Mouse (Mus musculus): Measurements from ENCODE around the gene Plekhg5. TPM values are rescaled to one million over a fixed set of nuclear protein-coding genes. Genes with fewer than 3 reads are reported as not detected.

Plekhg5 gene
- total RNA-seq, 2 experiments from 2014 or later = 14.7 to 22.0 TPM

DNA sequence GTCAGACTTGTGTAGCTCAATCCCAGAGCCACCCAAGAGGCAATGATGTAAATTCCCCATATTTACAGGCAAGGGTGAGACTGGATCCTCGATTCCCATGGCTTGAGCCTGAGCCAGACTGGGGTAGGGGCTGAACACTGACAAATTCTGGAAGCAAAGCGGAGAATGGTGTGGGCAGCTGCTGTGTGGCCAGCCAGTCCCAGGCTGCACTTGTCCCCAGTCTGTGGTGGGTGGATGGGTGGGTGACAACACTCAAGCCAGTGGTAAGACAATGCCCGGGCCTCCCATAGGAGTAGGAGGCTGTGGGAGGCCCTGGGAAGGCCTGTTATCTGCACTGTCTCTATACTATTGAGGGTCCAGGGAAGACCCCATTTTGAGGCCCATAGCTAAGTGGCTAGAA lies 3.1 kb upstream of the Plekhg5 start:
- no peak for DNase-seq

- DNase-seq = no peak
Observed at GRCm38 (mm10) chr4:152070494-152071396, 1.6 kb upstream of the Plekhg5 start.

GRCm38 (mm10) chr4:152072655-152073054 lies 357 bp downstream of the Plekhg5 start:
- no peak for DNase-seq

DNA sequence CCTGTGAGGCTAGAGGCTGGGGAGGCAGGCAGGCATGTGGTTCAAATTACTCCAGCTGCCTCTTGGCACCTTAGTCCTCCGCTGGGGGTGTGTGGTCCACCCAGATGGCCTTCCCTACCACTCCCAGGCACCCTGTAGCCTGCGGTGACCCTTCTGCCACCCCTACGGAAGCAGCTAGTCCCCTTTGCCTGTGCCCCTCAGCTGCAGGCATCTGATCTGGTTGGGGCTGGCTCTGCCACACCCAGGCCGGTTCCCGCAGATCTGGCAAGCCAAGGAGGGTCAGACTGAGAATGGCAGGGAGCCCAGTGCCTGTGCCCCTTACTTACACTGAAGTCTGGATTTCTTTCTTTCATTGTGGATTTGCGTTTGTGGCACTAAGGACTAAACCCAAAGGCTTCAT lies 1.4 kb downstream of the Plekhg5 start:
- DNase-seq = no peak

GRCm38 (mm10) chr4:152074548-152074947 lies 2.2 kb downstream of the Plekhg5 start:
- DNase-seq = no peak

- DNase-seq = no peak
Observed at GRCm38 (mm10) chr4:152077191-152077590, 4.9 kb downstream of the Plekhg5 start.

GRCm38 (mm10) chr4:152078105-152078530 lies 5.8 kb downstream of the Plekhg5 start:
- no peak for DNase-seq

DNA sequence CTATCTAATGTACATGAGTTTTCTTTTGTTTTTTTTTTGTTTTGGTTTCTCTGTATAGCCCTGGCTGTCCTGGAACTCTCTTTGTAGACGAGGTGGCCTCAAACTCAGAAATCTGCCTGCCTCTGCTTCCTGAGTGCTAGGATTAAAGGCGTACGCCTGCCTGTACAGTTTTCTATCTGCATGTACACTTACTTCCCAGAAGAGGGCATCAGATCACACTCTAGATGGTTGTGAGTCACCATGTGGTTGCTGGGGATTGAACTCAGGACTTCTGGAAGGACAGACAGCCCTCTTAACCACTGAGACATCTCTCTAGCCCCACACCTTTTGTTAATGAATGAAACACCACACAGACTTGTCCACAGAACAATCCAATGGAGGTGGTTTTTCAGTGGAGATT lies 7.0 kb downstream of the Plekhg5 start:
- no peak for DNase-seq

DNA sequence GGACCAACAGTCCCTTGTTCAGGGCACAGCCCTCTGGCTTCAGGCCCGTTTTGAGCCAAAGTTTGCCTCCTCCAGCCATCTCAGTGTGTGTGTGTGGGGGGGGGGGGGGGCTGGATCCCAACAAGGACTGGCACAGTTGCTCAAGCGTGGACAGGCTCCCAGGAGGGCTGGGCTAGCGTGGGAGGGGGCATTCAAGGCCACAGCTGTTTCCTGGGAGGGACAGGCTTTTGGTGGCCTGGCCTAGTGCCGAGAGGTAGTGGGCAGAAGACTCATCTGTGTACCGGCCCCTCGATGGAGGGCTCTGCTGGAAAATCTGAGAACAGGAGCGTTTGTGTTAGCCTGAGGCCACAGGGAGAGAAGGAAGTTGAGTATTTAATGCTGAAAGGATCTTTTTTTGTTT lies 7.6 kb downstream of the Plekhg5 start:
- DNase-seq = no peak

GRCm38 (mm10) chr4:152083611-152084220 lies 11.4 kb downstream of the Plekhg5 start:
- no peak for DNase-seq

DNA sequence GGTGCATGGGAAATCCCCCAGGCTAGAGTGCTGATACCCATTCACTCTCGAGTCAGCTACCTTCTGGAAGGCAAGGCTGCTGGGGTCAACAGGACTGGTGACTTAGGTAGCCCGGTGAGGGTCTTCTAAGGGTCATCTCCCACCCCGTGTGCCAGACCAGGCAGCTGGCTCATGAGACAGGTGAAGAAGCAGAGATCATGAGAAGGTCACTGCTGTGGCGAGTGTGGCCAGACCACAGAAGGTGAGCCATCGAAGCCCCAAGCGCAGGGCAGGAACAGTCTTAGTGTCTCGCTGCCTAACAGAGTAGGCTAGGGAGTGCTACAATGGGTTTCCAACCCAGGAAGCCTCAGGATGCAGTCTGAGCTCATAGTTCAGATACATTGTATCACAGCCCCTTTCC lies 12.3 kb downstream of the Plekhg5 start:
- DNase-seq = no peak

DNA sequence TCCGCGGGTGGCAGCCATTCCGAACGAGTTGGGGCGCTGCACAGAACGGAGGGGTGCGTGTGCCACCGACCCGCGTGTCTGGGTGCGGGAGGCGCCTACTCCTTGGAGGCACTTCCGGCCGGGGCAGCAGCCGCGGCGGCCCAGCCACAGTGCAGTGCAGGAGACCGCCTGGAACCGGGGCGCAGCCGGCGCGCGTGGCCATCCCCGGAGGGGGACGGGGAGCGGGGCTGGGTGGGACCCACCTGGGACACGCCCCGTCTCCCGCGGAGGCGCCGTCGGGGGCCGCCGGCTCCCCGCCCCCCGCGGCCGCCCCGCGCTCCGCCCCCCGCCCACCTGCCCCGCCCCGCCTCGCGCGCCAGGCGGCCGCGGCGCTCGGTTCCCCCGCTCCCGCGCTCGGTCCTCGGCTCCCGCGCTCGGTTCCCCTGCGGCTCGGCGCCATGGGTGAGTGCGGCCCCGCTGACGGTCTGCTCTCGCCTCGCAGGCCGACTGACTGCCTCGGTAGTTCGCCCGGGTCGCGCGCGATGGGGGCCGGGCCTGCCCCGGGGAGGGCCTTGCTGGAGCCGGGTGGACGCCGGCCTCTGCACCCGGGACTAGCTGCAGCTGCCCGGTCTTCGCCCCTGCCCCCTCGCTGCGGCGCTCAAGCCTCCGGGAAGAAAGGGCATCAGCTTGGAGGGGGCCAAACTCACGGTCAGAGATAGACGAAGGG lies 14.4 kb downstream of the Plekhg5 start:
- peak; percentile 65 for DNase-seq

DNA sequence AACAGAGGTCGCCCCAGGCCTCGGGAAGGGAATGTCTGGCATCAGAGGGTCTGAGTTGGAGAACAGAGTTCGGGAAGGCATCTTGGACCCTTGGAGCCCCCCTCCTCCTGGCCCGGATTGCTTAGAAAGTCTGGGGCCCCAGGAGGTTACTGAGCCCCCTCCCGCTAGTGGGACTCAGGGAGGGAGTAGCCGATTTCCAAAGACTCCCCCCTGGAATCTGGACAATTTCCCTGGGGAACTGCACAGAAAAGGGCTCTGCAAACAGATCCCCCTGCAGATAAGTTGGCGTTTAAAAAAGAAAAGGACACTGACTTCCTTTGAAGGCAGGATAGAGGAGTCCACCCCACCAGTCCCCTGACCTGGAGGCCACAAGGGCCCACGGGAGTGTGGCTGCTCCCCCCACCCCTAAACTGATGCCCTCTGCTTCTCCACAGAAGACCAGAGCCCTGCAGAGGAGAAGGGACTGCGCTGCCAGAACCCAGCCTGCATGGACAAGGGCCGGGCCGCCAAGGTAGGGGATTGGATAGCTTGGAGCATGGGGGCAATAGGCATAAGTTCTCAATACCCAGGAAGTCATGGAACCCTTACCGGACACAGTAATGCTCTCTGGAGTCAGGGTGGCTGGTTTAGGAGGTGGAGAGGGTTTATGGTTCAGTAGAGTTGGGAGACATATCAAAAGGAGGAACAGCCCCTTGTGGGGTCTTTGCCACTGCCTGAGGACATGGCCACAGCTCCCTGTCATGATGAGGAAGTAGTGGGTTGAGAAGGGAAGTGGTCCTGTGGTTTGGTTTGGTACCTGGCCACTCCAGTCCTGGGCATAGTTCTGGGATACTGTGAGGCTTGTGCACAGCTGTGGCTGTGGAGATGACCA lies 15.1 kb downstream of the Plekhg5 start:
- no peak for DNase-seq

GRCm38 (mm10) chr4:152088133-152088532 lies 15.8 kb downstream of the Plekhg5 start:
- no peak for DNase-seq

- DNase-seq = no peak
Observed at GRCm38 (mm10) chr4:152088556-152089120, 16.3 kb downstream of the Plekhg5 start.

GRCm38 (mm10) chr4:152090191-152090590 lies 17.9 kb downstream of the Plekhg5 start:
- DNase-seq = no peak

GRCm38 (mm10) chr4:152092751-152093293 lies 20.5 kb downstream of the Plekhg5 start:
- DNase-seq = no peak

- DNase-seq = no peak
Observed at GRCm38 (mm10) chr4:152094233-152094632, 21.9 kb downstream of the Plekhg5 start.

DNA sequence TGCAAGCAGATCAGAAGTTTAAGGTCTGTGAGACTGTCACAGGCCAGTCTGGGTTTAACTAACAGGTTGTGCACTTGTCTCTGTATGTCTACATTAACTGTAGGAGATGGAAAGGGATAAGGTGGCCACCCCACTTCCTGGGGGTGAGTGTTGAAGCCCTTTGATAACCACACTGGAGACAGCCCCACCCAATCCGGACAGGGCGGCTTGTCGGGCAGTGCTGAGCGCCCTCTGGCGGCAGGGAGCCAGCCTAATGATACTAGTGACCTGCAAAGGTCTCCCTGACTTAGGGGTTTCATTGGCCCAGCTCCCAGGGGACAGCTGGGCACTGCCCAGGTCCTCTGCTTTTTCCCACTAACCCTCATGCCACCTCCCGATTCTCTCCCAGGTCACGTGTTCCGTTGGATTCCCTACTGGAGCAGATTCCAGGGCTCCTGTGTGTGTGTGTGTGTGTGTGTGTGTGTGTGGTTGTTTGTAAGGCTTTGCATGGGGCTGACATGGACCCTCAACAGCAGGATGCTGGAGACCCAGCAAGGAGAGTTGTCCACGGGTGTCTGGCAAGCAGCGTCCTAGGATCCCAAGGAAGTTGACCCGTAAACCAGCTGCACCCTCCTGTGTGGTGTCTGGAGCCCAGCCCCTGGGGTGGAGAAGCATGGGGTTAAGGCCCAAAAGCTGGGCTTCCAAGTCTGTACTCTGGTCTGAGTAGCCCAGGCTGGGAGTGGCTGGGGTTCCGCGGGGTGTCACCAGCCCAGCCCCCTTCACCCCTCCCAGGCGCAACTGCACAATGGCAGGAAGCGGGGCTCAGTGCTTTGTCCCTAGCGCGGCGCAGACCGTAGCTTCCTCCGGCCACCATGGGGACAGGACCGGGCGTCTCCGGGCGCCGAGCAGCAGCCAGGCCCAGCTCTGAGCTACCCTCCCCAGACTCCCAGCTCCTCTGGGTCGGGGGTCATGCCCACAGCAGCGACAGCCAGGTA lies 23.9 kb downstream of the Plekhg5 start:
- peak; percentile 87 for DNase-seq

- DNase-seq = peak; percentile 23
Observed at GRCm38 (mm10) chr4:152096927-152097326, 24.6 kb downstream of the Plekhg5 start.

All from gastrocnemius, postnatal 10 days (tissue).